Mouse (Mus musculus): ENCODE measurements around the gene Hoxa9.

GRCm38 (mm10) chr6:52201269-52201668 is 29.6 kb downstream of the Hoxa9 start:
- TF ChIP-seq CTCF (IDR thresholded peaks at IDR 0.05) = no peak
- TF ChIP-seq POLR2A (IDR thresholded peaks at IDR 0.05; ENCODE audit: insufficient read depth, low read depth, low read length) = no peak

All from heart, adult 2 months (tissue).